Mouse (Mus musculus) olfactory bulb, adult 2 months (tissue): ENCODE measurements at regions not wholly inside any gene's neighbourhood (a gene's known extent, or its start where the extent isn't known, plus 50 kb on each side); places are given as distances from the start of the nearest gene placed in this dataset.

Source experiments
- CTCF ChIP-seq: fragments of 200-500 bp; IDR thresholded peaks from 2 replicates; pipeline ENCODE4 v1.5.1; 2012; ENCODE audit warnings: low read depth, mild to moderate bottlenecking, low read length, moderate library complexity; ENCODE audit not compliant: insufficient read depth
- POLR2A ChIP-seq: fragments of 200-500 bp; IDR thresholded peaks from 2 replicates; pipeline ENCODE4 v1.6.1; 2012; ENCODE audit warnings: mild to moderate bottlenecking, low read depth, low read length, moderate library complexity; ENCODE audit not compliant: insufficient read depth

- TF ChIP-seq CTCF: no peak
- TF ChIP-seq POLR2A: no peak
Observed at GRCm38 (mm10) chr8:8344661-8345060, 316.4 kb downstream of the Efnb2 start.
